Mouse (Mus musculus) brown adipose tissue, adult 24 weeks (tissue): Measurements from ENCODE around the gene Galnt18. TPM values are rescaled to one million over a fixed set of nuclear protein-coding genes. Genes with fewer than 3 reads are reported as not detected.

ENCODE experiments used
- H3K27ac ChIP-seq: fragments of 200-500 bp; replicated peaks from 2 replicates; pipeline ENCODE4 v1.5.1; 2012; ENCODE audit warnings: low read depth, mild to moderate bottlenecking, low read length
- H3K4me1 ChIP-seq: fragments of 200-500 bp; 2 replicates; pipeline ENCODE4 v1.6.1; 2012; ENCODE audit warnings: low read length, mixed read lengths; ENCODE audit not compliant: control insufficient read depth, insufficient read depth, insufficient read length
- H3K4me3 ChIP-seq: fragments of 200-500 bp; 2 replicates; pipeline ENCODE4 v1.5.1; 2012; ENCODE audit warnings: low read depth, mild to moderate bottlenecking, low read length, moderate library complexity; ENCODE audit not compliant: insufficient read depth
- polyA plus RNA-seq: library from polyadenylated mRNA; stranded (reverse); fragments of >200 nt; gene quantifications from 2 replicates; pipeline ENCODE4 v1.2.4, GENCODE M21; 2012; ENCODE audit not compliant: missing spikeins, insufficient read depth, insufficient read length

The Galnt18 gene
- polyA plus RNA-seq, 1 experiment = 7.7 TPM

GRCm38 (mm10) chr7:111604578-111605208 is 175.1 kb downstream of the Galnt18 start:
- Histone ChIP-seq H3K27ac (no peak overlapping the region), H3K4me1 (peaks cover 23% of the 10 kb centered on the region; the same call in 1 of the 2 replicates), H3K4me3 (no peak overlapping the region)

DNA sequence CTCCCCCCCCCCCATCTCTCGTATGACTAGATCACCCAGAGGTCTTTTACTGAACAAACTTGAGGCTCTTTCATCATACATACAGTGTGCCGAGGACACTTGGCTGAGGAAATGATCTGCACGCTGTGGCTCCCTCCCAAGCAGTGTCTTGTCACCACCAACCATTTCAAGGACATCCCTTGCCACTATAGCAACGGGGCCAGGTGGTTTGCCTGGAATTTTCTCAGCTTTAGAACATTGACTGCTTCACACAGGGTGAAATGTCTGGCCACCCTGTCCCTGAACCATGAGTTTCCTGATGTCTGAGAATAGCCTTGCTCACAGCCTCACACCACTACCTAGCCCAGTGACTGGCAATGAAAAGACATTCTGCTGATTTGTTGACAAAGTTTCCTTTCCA is 176.6 kb downstream of the Galnt18 start:
- H3K27ac ChIP-seq = no peak overlapping the region

GRCm38 (mm10) chr7:111601339-111602067 is 178.3 kb downstream of the Galnt18 start:
- Histone ChIP-seq H3K4me1 (peaks cover 15% of the 10 kb centered on the region; the same call in 1 of the 2 replicates), H3K4me3 (no peak overlapping the region), H3K27ac (no peak overlapping the region)

More for the DNA sequence above, 176.6 kb downstream of the Galnt18 start:
- Histone ChIP-seq H3K4me1 (peaks cover 20% of the 10 kb centered on the region; the same call in 1 of the 2 replicates), H3K4me3 (no peak overlapping the region)

DNA sequence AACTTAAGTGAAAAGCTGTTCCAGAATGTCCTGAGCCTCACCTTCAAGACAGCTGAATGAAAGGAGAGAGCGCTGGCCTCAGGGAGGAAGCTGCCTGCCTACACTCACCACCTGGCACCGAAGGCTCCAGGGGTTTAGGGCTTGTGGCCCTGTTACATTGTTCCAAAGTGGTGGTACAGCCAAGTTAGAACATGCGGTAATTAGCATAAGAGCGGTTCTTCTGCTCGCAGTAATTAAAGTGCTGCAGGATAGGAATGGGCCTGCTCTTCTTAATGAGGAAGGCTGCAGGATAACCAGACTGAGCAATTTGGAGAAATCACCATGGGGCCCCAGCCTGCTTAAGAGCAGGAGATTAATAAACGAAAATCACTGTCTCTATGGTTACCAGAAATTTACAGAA is 179.0 kb downstream of the Galnt18 start:
- no peak overlapping the region for H3K4me3 ChIP-seq
- H3K4me1 ChIP-seq = peaks cover 15% of the 10 kb centered on the region; the same call in 1 of the 2 replicates
- H3K27ac ChIP-seq = no peak overlapping the region

DNA sequence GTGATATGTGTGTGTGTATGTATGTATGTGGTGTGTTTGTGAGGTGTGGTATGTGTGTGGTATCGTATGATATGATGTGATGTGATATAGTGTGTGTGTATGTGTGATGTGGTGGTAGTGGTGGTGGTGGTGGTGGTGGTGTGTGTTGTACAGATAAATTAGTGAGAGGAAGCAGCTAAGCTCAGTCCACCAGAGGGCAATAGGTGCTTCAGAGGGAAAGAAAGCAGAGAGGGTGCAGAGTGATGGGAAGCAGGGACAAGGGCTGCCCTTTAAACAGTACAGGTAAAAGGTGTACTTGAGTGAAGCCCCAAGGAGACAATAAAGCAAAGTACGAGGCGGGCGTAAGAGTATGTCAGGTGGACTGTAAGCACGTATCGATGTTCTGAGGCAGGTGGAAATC is 186.1 kb downstream of the Galnt18 start:
- Histone ChIP-seq H3K4me1 (peaks cover 18% of the 10 kb centered on the region), H3K4me3 (no peak overlapping the region), H3K27ac (no peak overlapping the region)

DNA sequence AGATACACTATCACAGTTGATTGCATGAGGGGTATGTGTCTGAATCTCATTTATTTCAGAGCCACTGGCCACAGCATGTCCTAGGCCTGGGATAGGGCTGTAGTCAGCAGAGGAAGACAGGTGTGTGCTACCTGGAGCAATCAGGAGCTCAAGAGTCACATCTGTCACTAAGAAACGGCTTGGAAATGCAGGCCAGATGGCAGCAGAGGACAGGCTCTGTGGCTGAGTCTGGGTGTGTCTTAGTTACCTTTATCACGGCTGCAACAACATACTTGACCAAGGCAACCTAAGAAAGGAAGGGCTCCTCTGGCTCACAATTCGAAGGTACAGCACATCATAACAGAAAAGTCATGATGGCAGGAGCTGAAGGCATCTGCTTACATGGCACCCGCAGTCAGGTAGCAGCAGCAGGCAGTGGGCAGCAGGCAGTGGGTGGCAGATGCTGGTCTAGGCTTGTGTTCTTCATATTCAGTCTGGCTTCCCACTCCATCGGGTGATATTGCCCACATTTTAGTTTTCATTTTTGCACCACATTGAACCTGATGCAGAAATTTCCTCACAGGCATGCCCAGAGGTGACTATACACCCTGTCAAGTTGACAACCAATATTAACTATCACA is 190.2 kb downstream of the Galnt18 start:
- H3K27ac ChIP-seq = no peak overlapping the region
- peaks cover 20% of the 10 kb centered on the region for H3K4me1 ChIP-seq
- H3K4me3 ChIP-seq = no peak overlapping the region

DNA sequence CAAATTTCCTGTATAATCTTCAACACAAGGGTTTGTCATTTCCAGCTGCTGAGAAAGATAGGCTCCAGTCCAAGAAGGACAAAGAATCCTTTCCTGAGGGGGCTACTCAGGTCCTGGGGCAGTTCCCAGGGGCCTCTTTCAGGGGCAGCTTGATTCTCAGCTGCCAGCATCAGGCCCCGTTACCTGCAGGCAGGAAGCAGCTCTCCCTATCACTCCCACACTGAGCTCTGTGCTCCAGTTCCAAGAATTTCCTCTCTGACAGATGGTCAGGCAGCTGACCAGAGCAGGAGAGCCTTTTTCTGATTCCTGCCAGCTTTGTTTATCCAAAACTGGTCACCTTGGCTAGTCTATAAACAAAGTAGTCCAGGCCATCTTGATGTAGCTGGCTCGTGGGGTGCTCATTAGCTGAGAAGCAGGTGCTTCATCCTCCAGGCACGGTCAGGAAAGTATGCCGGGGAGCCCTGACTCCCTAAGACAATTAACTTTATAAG is 191.4 kb downstream of the Galnt18 start:
- Histone ChIP-seq H3K27ac (peak overlapping the region; percentile 31), H3K4me1 (peaks cover 20% of the 10 kb centered on the region), H3K4me3 (no peak overlapping the region)

DNA sequence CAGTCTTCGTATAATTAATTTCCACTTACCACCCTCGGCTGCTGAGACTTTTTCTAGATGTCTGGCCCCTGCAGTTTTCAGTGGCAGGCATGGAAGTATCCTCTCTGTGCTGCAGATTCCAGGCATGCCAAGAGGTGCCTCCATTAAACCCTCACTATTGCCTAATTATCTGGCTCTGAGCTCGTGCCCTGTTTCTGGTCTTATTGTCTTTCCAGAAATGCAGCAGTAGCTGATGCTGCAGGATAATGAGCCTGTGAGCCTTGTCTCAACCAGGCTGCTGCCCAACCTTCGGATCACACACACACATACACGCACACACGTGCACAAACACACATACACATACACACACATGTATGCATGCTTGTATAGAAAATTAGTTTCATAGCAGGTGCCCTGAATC is 199.2 kb downstream of the Galnt18 start:
- H3K4me3 ChIP-seq = no peak overlapping the region
- H3K4me1 ChIP-seq = peaks cover 12% of the 10 kb centered on the region
- no peak overlapping the region for H3K27ac ChIP-seq

- peaks cover 15% of the 10 kb centered on the region for H3K4me1 ChIP-seq
- no peak overlapping the region for H3K27ac ChIP-seq
- H3K4me3 ChIP-seq = no peak overlapping the region
Measured at GRCm38 (mm10) chr7:111575096-111575495, 204.7 kb downstream of the Galnt18 start.

DNA sequence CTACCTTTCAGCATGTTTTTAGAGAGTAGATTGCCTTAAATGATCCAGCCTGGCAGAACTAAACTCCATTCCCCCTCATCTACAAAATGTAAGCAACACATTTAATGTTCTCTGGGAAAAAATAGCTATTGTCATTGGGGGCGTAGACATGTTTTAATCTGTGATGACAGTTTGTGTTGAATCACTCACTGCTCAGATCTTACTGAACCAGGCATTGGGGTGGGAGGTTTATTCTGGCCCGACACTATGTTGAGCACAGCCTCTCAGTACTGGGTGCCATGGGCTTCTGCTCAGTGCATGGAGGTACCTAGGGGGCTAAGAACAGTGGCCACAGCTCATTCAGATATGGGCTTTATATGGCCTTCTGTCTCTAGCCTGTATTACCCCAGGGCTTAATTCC is 207.4 kb downstream of the Galnt18 start:
- peaks cover 5% of the 10 kb centered on the region for H3K4me1 ChIP-seq
- H3K4me3 ChIP-seq = no peak overlapping the region
- no peak overlapping the region for H3K27ac ChIP-seq

DNA sequence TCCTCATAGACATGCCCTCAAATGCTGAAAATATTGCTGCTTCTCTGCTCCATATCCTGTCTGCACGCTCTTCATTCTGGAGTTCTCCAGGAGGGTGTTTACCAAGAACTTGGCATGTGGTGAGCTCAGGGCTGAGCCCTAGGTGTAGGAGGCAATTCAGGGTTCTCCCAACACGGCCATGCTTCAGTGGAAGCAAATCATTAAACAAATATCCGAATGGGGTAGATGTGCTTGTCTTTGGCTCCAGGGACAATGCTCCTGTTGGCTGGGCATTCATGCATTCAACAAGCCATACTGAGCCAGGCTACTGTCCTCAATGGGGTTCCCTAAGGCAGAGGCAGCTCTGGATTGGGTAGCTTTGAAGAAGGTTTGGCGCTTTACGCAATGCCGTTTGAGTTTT is 212.9 kb downstream of the Galnt18 start:
- Histone ChIP-seq H3K4me3 (no peak overlapping the region), H3K4me1 (no peaks in the 10 kb centered on the region), H3K27ac (no peak overlapping the region)

- H3K27ac ChIP-seq = no peak overlapping the region
Measured at GRCm38 (mm10) chr7:111563316-111564110, 216.3 kb downstream of the Galnt18 start.

DNA sequence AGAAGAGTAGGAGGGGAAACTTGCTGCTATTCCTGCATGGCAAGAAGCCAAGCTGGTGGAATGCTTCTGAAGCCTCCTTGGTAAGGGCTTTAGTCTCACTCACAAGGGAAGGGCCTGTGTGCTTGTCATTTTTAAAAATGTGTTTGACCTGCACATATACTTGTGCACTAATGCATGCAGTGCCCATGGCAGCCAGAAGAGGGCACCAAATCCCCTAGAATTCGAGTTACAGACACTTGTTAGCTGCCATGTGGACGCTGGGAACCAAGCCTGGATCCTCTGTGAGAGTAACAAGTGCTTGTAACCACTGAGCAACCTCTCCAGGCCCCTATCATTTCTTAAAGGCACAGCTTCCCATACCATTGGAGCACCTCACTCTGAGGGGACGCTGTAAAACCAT is 219.7 kb downstream of the Galnt18 start:
- Histone ChIP-seq H3K4me3 (no peak overlapping the region), H3K4me1 (peaks cover 4% of the 10 kb centered on the region; the same call in 1 of the 2 replicates), H3K27ac (no peak overlapping the region)

More at GRCm38 (mm10) chr7:111563316-111564110, 216.3 kb downstream of the Galnt18 start:
- Histone ChIP-seq H3K4me1 (no peaks in the 10 kb centered on the region), H3K4me3 (no peak overlapping the region)

- peaks cover 4% of the 10 kb centered on the region; the same call in 1 of the 2 replicates for H3K4me1 ChIP-seq
- H3K4me3 ChIP-seq = no peak overlapping the region
- no peak overlapping the region for H3K27ac ChIP-seq
Measured at GRCm38 (mm10) chr7:111559011-111559410, 220.8 kb downstream of the Galnt18 start.

DNA sequence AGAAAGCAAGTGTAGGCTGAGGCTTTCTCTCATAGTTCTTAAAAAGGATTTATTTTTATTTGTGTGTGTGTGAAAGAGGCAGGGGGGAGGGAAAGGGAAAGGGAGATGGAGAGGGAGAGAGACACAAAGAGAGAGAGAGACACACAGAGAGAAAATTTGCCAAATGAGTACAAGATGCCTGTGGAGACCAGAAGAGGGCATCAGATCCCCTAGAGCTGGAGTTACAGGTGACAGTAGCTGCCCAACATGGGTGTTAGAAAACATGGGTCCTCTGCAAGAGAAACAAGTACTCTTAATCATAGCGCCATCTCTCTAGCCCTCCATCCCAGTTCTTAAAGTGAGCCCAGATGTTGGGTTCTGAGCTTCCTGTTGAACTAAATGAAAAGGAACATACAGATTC is 228.8 kb downstream of the Galnt18 start:
- Histone ChIP-seq H3K4me1 (no peaks in the 10 kb centered on the region), H3K4me3 (no peak overlapping the region), H3K27ac (no peak overlapping the region)
